Mouse (Mus musculus): ENCODE measurements at regions not wholly inside any gene's neighbourhood (a gene's known extent, or its start where the extent isn't known, plus 50 kb on each side); places are given as distances from the start of the nearest gene placed in this dataset.
A peak's percentile ranks its signal among the peaks of the same experiment; 100 is the strongest.

DNA sequence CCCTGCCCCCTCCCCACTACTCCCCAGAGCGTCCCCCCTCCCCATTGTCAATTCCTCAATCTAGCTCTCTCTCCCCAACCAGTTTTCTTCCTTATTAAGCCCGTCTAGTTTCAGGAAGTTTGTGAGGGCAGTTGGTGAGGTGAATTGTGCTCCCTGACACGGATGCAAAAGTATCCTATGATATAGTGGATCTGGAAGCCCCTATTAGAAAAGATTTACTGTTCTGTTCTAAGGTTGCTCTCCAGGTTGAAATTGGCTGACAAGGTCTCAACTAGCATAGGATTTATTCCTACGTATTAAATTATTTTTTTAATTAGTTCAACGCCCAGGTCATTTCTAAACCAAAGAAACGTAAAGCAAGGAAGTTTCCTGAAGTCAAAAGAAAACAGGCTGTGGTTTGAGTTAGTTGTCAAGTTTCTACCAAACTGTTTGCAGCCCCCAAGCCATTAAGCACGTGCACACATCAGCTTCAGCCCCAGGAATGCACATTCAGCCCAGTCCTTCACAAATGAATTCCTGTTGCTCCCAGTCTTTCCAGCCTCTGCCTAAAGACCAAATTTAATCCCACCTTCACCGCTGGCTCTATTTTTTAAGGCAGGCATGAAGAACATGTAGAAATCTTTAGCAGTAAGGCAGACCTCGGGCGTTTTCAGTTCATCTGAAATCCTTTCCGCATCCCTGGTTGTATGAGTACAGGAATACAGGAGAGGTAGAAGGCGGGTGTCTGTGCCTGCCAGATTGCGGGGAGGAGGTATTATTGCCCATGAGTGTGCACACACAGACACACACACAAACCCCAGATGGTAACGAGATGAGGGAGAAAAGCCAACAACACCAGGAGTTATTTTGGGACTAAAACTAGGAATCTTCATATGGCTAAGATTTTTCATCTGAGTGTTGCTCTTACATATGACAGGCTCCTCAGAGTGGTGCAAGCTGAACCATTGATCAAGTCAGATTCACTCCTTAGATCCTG lies 375.5 kb downstream of the Nuf2 start:
- DNase-seq (ENCODE audit: low spot score) = no peak

DNA sequence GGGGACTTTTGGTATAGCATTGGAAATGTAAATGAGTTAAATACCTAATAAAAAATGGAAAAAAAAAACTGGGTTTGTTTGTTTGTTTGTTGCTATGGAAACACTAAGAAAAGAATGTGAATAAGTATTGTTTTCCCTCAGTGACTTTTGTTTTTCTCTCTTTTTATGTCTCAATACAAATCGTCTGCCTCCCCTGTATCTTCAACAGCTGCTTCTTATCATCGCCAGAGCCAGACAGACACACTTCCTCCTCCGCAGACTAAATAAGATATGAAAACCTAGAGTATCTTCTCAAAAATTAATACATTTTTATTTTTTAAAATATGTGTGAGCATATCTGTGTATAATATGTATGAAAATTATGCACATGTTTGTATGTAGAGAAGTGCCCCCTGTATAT lies 389.0 kb downstream of the Nuf2 start:
- no peak for DNase-seq (ENCODE audit: low spot score)

DNA sequence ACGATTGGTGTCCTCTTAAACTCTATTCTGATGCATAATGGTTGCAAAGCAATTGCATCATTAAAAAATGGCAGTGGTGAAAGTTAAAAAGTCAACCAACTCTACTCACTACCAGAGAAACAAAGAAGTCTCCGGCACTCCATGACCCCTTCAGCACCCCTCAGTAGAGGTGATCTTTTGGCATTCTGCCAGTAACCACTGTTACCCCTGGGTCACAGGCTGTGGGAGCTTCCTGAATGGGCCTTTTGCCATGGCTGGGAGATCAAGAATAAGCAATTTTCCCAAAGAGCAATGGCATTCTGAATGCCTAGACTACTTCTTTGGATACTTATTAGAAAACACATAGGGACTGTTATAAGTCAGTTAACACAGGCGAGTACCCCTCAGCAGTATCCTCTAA lies 391.2 kb downstream of the Nuf2 start:
- no peak for DNase-seq (ENCODE audit: low spot score)

DNA sequence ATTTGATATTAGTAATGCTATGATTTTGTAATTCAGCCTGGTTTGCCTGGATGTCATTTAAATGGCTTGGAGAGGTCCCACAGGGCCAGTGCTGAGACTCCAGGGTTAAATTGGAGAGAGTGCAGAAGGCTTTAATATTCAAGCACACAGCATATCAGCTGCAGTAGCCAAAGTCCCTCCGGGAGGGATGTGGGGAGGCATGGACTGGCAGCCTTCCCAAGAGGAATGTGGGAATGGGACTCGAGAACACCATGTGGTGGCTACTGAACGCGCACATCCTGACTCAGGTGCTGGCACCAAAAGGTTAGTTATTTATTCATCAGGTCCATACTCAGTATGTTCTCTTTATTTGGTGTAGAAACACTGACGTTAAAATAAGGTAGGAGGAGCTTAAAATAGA lies 391.8 kb downstream of the Nuf2 start:
- DNase-seq (ENCODE audit: low spot score) = no peak

DNA sequence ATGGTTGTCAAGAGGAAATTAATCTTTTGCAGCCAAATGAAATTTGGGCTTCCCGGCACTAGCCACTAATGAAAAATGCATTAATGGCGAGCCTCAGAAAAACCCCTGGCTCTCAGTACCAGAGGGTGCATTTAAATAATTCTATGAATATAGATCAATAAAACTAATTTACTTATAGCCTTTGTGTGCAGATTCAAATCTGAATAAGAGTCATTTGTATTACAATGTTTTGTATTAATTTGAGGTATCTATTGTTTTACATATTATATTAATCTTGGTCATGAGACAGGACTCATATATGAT lies 392.1 kb downstream of the Nuf2 start:
- no peak for DNase-seq (ENCODE audit: low spot score)

- no peak for DNase-seq (ENCODE audit: low spot score)
Measured at GRCm38 (mm10) chr1:169138404-169139183, 392.7 kb downstream of the Nuf2 start.

DNA sequence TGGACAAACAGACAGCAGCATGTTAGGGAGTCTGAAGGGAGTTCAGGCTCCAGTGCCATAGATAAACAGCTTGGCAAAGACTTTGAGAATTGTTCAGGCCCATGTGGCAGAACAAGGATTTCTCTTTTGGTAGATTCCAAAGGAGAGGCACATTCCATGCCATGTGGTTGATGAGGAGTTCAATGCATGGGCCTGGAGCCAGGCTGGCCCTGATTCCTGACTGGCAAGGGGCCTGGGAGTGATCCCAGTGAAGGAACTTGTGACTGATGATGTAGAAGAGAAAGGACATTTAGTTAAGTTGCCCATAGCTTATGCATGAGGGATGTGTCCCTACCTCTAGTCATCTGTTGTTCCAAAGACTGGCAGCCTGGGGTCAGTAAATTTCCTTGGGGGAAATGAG lies 395.7 kb downstream of the Nuf2 start:
- no peak for DNase-seq (ENCODE audit: low spot score)

- DNase-seq (ENCODE audit: low spot score) = no peak
Measured at GRCm38 (mm10) chr1:169103669-169104068, 427.6 kb downstream of the Nuf2 start.

DNA sequence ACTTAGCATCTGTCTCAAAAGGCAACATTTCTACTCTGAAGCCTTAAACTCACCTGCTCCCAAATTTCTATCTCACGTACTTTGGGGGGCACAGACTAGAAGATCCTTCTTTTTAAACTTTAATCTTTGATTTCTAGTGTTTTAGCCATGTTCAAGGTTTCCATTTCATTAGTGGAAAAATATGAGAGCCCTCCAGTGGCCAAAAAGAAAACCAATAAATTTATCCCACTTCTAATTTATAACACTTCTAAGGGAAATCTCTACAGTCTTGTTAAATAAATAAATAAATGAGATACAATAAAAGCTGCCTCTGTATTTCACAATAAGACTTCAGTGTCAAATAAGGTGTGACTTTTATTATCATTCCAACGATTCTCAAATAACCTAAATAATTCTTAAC lies 428.2 kb downstream of the Nuf2 start:
- no peak for DNase-seq (ENCODE audit: low spot score)

GRCm38 (mm10) chr1:169099221-169099620 lies 432.0 kb downstream of the Nuf2 start:
- peak; percentile 7 for DNase-seq (ENCODE audit: low spot score)

GRCm38 (mm10) chr1:169096737-169097136 lies 434.5 kb downstream of the Nuf2 start:
- no peak for DNase-seq (ENCODE audit: low spot score)

DNA sequence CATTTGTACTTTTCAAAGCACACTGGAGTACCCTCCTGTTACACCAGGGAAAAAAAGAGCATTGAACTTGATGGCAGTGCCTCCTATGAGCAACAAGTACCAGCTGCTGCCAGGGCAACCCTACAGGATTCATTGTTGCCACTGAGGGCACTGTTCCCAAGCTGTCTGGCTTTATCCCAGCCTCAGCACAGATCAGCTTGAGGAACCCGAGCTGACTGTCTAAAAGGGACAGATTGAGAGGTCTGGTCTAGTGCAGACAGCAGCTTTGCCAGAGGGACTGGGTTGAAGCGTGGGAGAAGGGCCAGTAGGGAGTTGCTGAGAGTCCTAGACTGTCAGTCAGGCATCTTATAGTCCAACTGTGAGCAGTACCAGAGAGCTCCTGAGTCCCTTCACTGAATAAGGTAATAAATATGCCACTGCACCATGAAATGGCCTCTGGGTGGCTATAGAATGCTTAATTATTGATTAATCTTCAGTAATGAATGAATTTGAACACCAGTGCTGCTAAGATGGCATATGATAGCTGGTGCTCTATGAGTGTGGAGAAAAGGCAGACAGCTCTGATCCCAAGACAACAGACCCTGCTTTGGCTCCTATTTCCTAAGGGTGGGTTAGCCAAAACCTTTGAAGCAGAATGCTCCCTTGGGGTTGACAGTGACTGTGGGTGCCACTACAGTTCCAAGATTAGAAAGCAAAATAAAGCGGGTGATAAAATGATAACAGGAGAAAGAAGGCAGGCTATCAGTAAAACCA lies 437.5 kb downstream of the Nuf2 start:
- no peak for DNase-seq (ENCODE audit: low spot score)

DNA sequence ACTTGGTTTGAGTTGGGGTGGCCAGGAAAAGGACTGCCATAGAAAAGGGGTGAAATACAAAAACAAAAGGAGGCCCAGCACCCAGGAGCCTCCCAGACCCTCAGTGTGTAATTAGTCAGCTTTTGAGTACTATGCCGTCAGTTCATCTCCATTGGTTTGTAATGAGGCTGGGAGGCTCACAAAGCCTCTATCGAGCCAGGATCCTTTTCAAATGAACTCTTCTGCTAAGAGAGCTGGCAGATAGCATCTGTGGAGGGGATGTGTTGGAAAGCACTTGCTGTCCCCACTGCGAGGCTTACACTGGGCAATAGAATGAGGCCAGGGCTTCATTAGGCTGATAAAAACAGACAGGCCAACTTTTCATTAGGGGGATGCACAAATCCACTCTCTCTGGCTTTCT lies 445.2 kb downstream of the Nuf2 start:
- DNase-seq (ENCODE audit: low spot score) = no peak

- no peak for DNase-seq (ENCODE audit: low spot score)
Measured at GRCm38 (mm10) chr1:169080686-169081085, 450.6 kb downstream of the Nuf2 start.

- DNase-seq (ENCODE audit: low spot score) = no peak
Measured at GRCm38 (mm10) chr1:169077228-169077627, 454.0 kb downstream of the Nuf2 start.

GRCm38 (mm10) chr1:169076006-169076405 lies 455.3 kb downstream of the Nuf2 start:
- DNase-seq (ENCODE audit: low spot score) = no peak

- DNase-seq (ENCODE audit: low spot score) = no peak
Measured at GRCm38 (mm10) chr1:169071366-169071765, 459.9 kb downstream of the Nuf2 start.

GRCm38 (mm10) chr1:169069647-169070046 lies 461.6 kb downstream of the Nuf2 start:
- no peak for DNase-seq (ENCODE audit: low spot score)

DNA sequence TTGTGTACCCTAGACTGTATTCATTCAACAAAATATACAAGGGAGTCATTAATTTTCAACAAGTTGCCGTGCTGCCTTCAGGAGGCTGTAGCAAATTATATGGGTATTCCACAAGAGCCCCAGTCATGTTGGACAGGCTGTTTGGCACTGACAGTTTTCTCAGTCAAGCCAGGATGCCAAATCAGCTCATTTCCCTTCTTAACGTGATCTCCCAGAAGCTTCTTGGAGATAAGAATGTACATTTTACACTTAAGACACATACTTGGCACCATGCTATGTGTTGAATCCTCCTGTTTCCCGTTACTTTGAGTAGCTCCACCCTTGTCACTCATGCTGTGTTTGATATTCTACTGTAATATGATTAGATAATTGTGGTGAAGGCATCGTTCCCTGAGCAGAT lies 464.5 kb downstream of the Nuf2 start:
- no peak for DNase-seq (ENCODE audit: low spot score)

- no peak for DNase-seq (ENCODE audit: low spot score)
Measured at GRCm38 (mm10) chr1:169060627-169061026, 470.6 kb downstream of the Nuf2 start.

DNA sequence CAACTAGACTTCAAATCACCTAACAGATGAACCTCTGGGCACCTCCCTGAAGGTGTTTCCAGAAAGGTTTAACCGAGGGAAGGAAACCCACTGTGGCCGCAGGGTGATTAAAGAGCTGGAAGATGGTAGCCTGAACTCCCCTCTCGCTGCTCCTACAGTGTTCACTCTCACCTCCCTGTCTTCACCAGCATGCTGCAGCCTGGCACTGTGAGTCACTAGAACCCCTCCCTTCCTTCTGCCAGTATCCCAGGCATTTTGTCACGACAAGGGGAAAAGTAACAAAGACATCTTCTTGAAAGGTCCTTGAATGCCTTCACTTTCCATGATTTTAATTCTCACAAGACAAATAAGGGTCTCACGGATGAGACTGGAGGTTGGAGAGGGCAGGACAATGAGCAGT lies 471.1 kb downstream of the Nuf2 start:
- no peak for DNase-seq (ENCODE audit: low spot score)

- DNase-seq (ENCODE audit: low spot score) = no peak
Measured at GRCm38 (mm10) chr1:169051863-169052257, 479.4 kb downstream of the Nuf2 start.

Data from urinary bladder, postnatal 14 days (tissue).